Mouse (Mus musculus) macrophage (primary cell): Measurements from ENCODE around the gene Gpr146. TPM values are rescaled to one million over a fixed set of nuclear protein-coding genes. Genes with fewer than 3 reads are reported as not detected.

Experiments
- polyA plus RNA-seq: library from polyadenylated mRNA; stranded (reverse); fragments of 250-400 nt; gene quantifications from 3 replicates; pipeline ENCODE4 v1.2.4, GENCODE M21; 2018; ENCODE audit warnings: inconsistent platforms

The Gpr146 gene
- polyA plus RNA-seq, 1 experiment from 2014 or later: 20.6 TPM

Other genes starting within 250 kb of the Gpr146 start
- 0.75 to 1.0 TPM (median 0.89 TPM) in 3 replicates for gene Prkar1b, start 227.7 kb upstream of the Gpr146 start, polyA plus RNA-seq
- gene Dnaaf5, start 227.5 kb upstream of the Gpr146 start, polyA plus RNA-seq: 6.4 to 10.6 TPM (median 7.0 TPM) in 3 replicates
- gene Sun1, start 177.1 kb upstream of the Gpr146 start, polyA plus RNA-seq: 7.6 to 17.2 TPM (median 10.7 TPM) in 3 replicates
- 20.1 to 39.0 TPM (median 34.2 TPM) in 3 replicates for gene Get4, start 125.4 kb upstream of the Gpr146 start, polyA plus RNA-seq
- 40.4 to 55.9 TPM (median 47.4 TPM) in 3 replicates for gene Adap1, start 52.1 kb upstream of the Gpr146 start, polyA plus RNA-seq
- 15.7 to 21.8 TPM (median 18.8 TPM) in 3 replicates for gene Cox19, start 26.3 kb upstream of the Gpr146 start, polyA plus RNA-seq
- gene Cyp2w1, start 25.1 kb upstream of the Gpr146 start, polyA plus RNA-seq: not detected in 3 replicates
- 3.5 to 9.1 TPM (median 7.6 TPM) in 3 replicates for gene C130050O18Rik, start 27.6 kb downstream of the Gpr146 start, polyA plus RNA-seq
- gene Gper1, start 45.5 kb downstream of the Gpr146 start, polyA plus RNA-seq: not detected in 3 replicates
- gene 3110082I17Rik, start 82.8 kb downstream of the Gpr146 start, polyA plus RNA-seq: 12.7 to 32.4 TPM (median 24.1 TPM) in 3 replicates
- gene Zfand2a, start 106.9 kb downstream of the Gpr146 start, polyA plus RNA-seq: 68.1 to 90.9 TPM (median 76.5 TPM) in 3 replicates
- gene Uncx, start 165.8 kb downstream of the Gpr146 start, polyA plus RNA-seq: not detected in 3 replicates